In genomic region chr4:120755299-120755698, GRCm38 (mm10) we compare ENCODE assay signal across 8 mouse cellular contexts. TPM values are rescaled to one million over a fixed set of nuclear protein-coding genes. Genes with fewer than 3 reads are reported as not detected.
A peak's percentile ranks its signal among the peaks of the same experiment; 100 is the strongest.
DNase-seq lines count a peak whose midpoint lies in the region; ATAC-seq and TF ChIP-seq lines count a peak whose summit lies in the region.

No protein-coding gene starts in this region.

- no peaks in the 10 kb centered on the region for H3K79me2 ChIP-seq in MEL (ENCODE audit: control insufficient read depth, insufficient read depth, low read length, poor library complexity)

- no peaks in the 10 kb centered on the region for H3K36me3 ChIP-seq in MEL (ENCODE audit: control insufficient read depth in 1 of 2, insufficient read depth in 2 of 2, low read length in 2 of 2)

- H3K27ac ChIP-seq in MEL (ENCODE audit: control insufficient read depth, low read depth, low read length), result no peak overlapping the region

- no peak for TF ChIP-seq POLR2A in MEL (IDR thresholded peaks at IDR 0.05; ENCODE audit: control insufficient read depth in 1 of 2, insufficient read depth in 1 of 2, low read depth in 1 of 2, low read length in 2 of 2, poor library complexity in 1 of 2)

- TF ChIP-seq RAD21 in MEL (IDR thresholded peaks at IDR 0.05; ENCODE audit: low read depth, low read length), result peak; percentile 64

- no peak overlapping the region for H3K9ac ChIP-seq in MEL (ENCODE audit: control insufficient read depth, low read depth, low read length, poor library complexity, severe bottlenecking)

- no peak for TF ChIP-seq EP300 in MEL (IDR thresholded peaks at IDR 0.05; ENCODE audit: low read depth in 1 of 2, low read length in 2 of 2)

- no peak for ATAC-seq in monocyte, adult 5-6 weeks (replicated peaks; ENCODE audit: insufficient number of reproducible peaks, low FRiP score, low TSS enrichment, poor library complexity, severe bottlenecking)

- peak; percentile 83 to 92 (median 87) for TF ChIP-seq CTCF in MEL (IDR thresholded peaks at IDR 0.05 in 2 of 3, conservative IDR thresholded peaks at IDR 0.05 in 1 of 3; ENCODE audit: control insufficient read depth in 1 of 3, insufficient read depth in 1 of 3, low read depth in 2 of 3, low read length in 3 of 3, poor library complexity in 1 of 3, severe bottlenecking in 1 of 3)

- H3K27me3 ChIP-seq in MEL (ENCODE audit: control insufficient read depth in 1 of 2, insufficient read depth in 2 of 2, low read length in 2 of 2), result no peaks in the 10 kb centered on the region

- DNase-seq in MEL (ENCODE audit: low read depth, low spot score), result peak; percentile 70
- peak; percentile 86 for DNase-seq in adrenal gland, postnatal 10 days
- DNase-seq in embryo, embryonic 9.5 days (ENCODE audit: extremely low spot score), result peak; percentile 71
- peak; percentile 40 to 59 for DNase-seq in heart, adult 9 months (ENCODE audit: low spot score in 2 of 2)
- peak; percentile 78 for DNase-seq in kidney, postnatal 14 days
- peak; percentile 55 to 58 for DNase-seq in lung, adult 18-20 months
- peak; percentile 68 to 84 for DNase-seq in right cerebral cortex, postnatal 10 days (ENCODE audit: low spot score in 2 of 2)

- H3K9me3 ChIP-seq in MEL (replicated peaks; ENCODE audit: insufficient read depth, low read length), result no peaks in the 10 kb centered on the region

- H3K4me3 ChIP-seq in MEL (ENCODE audit: control insufficient read depth in 1 of 2, insufficient read depth in 1 of 2, low read depth in 2 of 2, low read length in 2 of 2), result no peak overlapping the region

- no peaks in the 10 kb centered on the region; a peak in 1 of 4 replicates for H3K4me1 ChIP-seq in MEL (ENCODE audit: control insufficient read depth in 1 of 2, insufficient read depth in 2 of 2, low read length in 2 of 2)

TF ChIP-seq in MEL, 35 proteins besides CTCF, POLR2A, EP300 and RAD21:
- peak; percentile 60 for TF ChIP-seq ZC3H11A (IDR thresholded peaks at IDR 0.05; ENCODE audit: low read depth, low read length)
- TF ChIP-seq CHD1 (IDR thresholded peaks at IDR 0.05; ENCODE audit: low read depth, low read length), result no peak
- peak; percentile 89 for TF ChIP-seq SMC3 (IDR thresholded peaks at IDR 0.05; ENCODE audit: low read depth, low read length)

RNA-seq across cellular contexts. Expression of gene Kcnq4, which starts 6.9 kb away (rescaled TPM):
- total RNA-seq in MEL (2012; rRNA removed), result not detected in 2 replicates
- under 1 TPM in 1 of 2 experiments, not detected in 1; 0.07 TPM for polyA plus RNA-seq in MEL (2012; ENCODE audit: insufficient read depth in 1 of 2, insufficient read length in 2 of 2, low read depth in 1 of 2, low replicate concordance in 2 of 2, missing spikeins in 1 of 2)
- 1 to 10 TPM; 4.1 to 7.7 TPM for total RNA-seq in adrenal gland, postnatal 10 days (2021)
- not detected in 3 replicates for total RNA-seq in monocyte, adult 5-6 weeks (2017)
